Mouse (Mus musculus): ENCODE results near the gene Myh1. TPM values are rescaled to one million over a fixed set of nuclear protein-coding genes. Genes with fewer than 3 reads are reported as not detected.

Gene Myh1
- polyA plus RNA-seq (2012; rRNA removed) = 0.04 and 0.09 TPM in 2 replicates

DNA sequence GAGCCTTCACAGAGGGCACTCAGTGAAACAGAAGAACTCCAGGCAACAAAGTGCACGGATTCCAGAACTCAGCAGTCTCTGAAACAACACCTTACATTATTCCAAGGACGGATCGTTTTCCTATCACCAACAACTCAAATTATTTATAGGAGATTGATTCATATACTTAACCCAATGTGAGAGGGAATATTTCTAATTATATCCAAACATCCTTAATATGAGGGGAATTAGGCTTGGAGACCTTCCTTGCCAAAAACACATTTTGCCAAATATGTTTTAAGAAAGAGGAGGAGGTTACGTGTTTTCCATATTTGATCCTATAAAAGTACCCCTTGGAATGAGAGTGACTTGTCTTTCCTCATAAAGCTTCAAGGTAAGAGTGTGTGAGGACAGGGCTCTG lies at the start of gene Myh1:
TSS of gene Myh1 (plus strand) at position 301 of the 400 bp plus-strand sequence.
- Histone ChIP-seq H3K27ac (ENCODE audit: control insufficient read depth, insufficient read depth, low read length) (no peak within 1 kb of the TSS), H3K27me3 (ENCODE audit: control insufficient read depth, insufficient read depth, low read length) (no peaks in the 10 kb centered on the region), H3K4me3 (ENCODE audit: control insufficient read depth, insufficient read depth, low read length) (no peak within 1 kb of the TSS), H3K36me3 (ENCODE audit: control insufficient read depth, insufficient read depth, low read length) (no peaks in the 10 kb centered on the region), H3K4me1 (replicated peaks; ENCODE audit: control insufficient read depth, insufficient read depth, low read length) (no peaks in the 10 kb centered on the region)
- no peak for DNase-seq
- WGBS = 88% methylated on average over 4 of the region's 4 CpGs
- no peak for TF ChIP-seq CTCF (IDR thresholded peaks at IDR 0.05; ENCODE audit: borderline replicate concordance, control insufficient read depth, extremely low read depth, insufficient read depth, low read length, poor library complexity)
- no peak for TF ChIP-seq POLR2A (IDR thresholded peaks at IDR 0.05; ENCODE audit: control insufficient read depth, extremely low read depth, insufficient read depth, low read length, poor library complexity)

DNA sequence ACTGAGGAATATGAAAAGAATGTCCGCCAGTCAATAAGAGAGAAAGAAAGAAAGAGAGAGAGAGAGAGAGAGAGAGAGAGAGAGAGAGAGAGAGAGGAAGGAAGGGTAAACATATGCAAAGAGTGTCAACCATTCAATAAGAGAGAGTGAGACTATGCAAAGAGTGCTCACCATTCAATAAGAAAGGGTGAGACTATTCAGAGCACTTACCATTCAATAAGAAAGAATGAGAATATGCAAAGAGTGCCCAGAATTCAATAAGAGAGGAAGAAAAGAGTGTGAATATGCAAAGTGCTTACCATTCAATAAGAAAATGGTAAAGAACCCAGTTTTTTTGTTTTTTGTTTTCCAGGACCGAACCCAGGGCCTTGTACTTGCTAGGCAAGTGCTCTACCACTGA lies 49.6 kb upstream of the Myh1 start:
- H3K4me1 ChIP-seq (replicated peaks; ENCODE audit: control insufficient read depth, insufficient read depth, low read length) = no peaks in the 10 kb centered on the region
- H3K4me3 ChIP-seq (ENCODE audit: control insufficient read depth, insufficient read depth, low read length) = no peak overlapping the region
- TF ChIP-seq POLR2A (IDR thresholded peaks at IDR 0.05; ENCODE audit: control insufficient read depth, extremely low read depth, insufficient read depth, low read length, poor library complexity) (no peak), CTCF (IDR thresholded peaks at IDR 0.05; ENCODE audit: borderline replicate concordance, control insufficient read depth, extremely low read depth, insufficient read depth, low read length, poor library complexity) (no peak)
- no peaks in the 10 kb centered on the region for H3K36me3 ChIP-seq (ENCODE audit: control insufficient read depth, insufficient read depth, low read length)
- 90% methylated on average over 2 of the region's 2 CpGs for WGBS
- DNase-seq = no peak
- H3K27ac ChIP-seq (ENCODE audit: control insufficient read depth, insufficient read depth, low read length) = no peak overlapping the region
- no peaks in the 10 kb centered on the region for H3K27me3 ChIP-seq (ENCODE audit: control insufficient read depth, insufficient read depth, low read length)

DNA sequence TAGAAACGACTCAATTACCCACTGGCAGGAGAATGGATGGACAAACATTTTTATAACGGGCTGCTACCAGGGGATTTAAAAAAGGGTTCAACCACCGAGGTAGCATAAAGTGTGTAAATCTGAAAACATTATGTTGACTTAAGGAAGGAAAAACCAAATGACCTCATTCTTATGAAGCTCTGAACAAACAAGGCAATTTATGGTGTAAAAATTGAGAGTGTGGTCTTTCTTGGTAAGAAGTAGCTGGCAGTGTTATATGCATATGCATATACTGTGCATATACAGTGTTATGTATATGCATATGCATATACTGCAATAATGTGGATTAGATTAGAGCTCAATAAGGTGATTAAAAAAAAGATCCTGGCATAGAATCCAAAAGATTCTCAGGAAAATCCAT lies 48.7 kb upstream of the Myh1 start:
- H3K4me1 ChIP-seq (replicated peaks; ENCODE audit: control insufficient read depth, insufficient read depth, low read length) = no peaks in the 10 kb centered on the region
- DNase-seq = no peak
- no peak for TF ChIP-seq POLR2A (IDR thresholded peaks at IDR 0.05; ENCODE audit: control insufficient read depth, extremely low read depth, insufficient read depth, low read length, poor library complexity)
- no peak for TF ChIP-seq CTCF (IDR thresholded peaks at IDR 0.05; ENCODE audit: borderline replicate concordance, control insufficient read depth, extremely low read depth, insufficient read depth, low read length, poor library complexity)
- H3K36me3 ChIP-seq (ENCODE audit: control insufficient read depth, insufficient read depth, low read length) = no peaks in the 10 kb centered on the region
- H3K27me3 ChIP-seq (ENCODE audit: control insufficient read depth, insufficient read depth, low read length) = no peaks in the 10 kb centered on the region
- WGBS = 82% methylated on average over 3 of the region's 3 CpGs
- no peak overlapping the region for H3K27ac ChIP-seq (ENCODE audit: control insufficient read depth, insufficient read depth, low read length)
- no peak overlapping the region for H3K4me3 ChIP-seq (ENCODE audit: control insufficient read depth, insufficient read depth, low read length)

DNA sequence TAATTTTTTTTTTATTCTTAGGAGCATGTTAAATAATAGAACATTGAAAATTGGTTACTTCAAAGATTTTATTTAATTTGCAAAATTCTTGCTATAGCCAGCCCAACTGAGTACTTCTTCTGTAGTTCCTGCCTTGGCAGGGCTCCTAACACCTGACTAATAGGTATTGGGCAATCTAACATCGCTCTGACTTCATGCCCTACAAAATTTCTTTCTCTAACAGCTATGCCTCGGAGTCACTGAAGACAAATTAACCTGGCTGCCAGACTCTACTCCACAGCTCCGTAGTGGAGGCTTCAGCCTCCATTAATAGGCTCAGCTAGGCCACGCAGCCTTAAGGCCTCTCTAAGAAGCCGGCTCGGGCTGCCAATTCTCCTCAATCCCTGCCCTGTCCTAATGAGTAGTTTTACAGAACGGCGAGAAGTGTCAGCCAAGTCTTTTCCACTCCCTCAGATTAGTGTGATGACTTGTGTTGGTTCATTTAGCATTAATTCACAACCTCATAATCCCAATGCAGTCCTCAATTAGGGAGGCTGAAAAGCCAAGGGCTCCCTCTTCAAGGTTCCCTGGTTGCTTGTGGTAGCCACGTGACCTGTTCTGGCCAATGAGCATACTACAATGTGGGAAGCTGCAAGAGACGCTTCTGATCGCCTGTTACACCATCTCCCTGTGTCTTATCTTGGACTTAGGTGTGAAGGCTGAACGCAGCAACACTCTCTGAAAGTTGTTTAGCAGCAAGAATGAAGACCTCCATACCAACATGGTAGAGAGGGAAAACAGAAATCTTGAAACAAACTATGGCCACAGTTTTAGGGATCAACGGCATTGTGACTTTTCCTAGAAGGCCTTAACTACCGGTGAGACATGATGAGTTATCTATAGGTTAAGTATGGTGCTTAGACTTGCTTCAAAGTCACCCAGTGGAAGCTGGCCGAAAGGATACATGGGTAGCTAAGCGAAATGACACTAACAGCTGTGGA lies 47.9 kb upstream of the Myh1 start:
- no peak for TF ChIP-seq CTCF (IDR thresholded peaks at IDR 0.05; ENCODE audit: borderline replicate concordance, control insufficient read depth, extremely low read depth, insufficient read depth, low read length, poor library complexity)
- TF ChIP-seq POLR2A (IDR thresholded peaks at IDR 0.05; ENCODE audit: control insufficient read depth, extremely low read depth, insufficient read depth, low read length, poor library complexity) = no peak

DNA sequence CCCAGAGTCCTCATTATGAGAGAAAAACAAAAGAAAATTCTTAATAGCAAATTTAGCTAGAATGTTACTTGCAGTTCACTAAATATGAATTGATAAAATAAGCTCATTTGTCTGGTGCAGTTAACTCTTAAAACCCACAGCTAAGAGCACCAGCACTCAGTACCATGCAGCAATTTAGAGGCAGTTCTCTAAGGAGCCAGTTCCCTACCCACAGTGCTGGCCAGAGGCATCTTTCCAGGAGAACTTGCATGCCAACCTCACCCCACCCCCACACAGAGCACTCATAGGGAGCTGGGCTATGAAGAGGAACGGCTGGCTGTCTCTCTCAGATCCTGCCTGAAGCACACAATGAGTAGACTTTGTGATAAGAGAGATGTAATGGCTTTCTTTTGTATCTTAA lies 46.7 kb upstream of the Myh1 start:
- H3K36me3 ChIP-seq (ENCODE audit: control insufficient read depth, insufficient read depth, low read length) = no peaks in the 10 kb centered on the region
- no peak for DNase-seq
- 50% methylated on average over 1 of the region's 1 CpGs for WGBS

More for the DNA sequence above, 47.9 kb upstream of the Myh1 start:
- no peak overlapping the region for H3K27ac ChIP-seq (ENCODE audit: control insufficient read depth, insufficient read depth, low read length)
- H3K27me3 ChIP-seq (ENCODE audit: control insufficient read depth, insufficient read depth, low read length) = no peaks in the 10 kb centered on the region
- no peaks in the 10 kb centered on the region for H3K36me3 ChIP-seq (ENCODE audit: control insufficient read depth, insufficient read depth, low read length)
- H3K4me3 ChIP-seq (ENCODE audit: control insufficient read depth, insufficient read depth, low read length) = no peak overlapping the region
- WGBS = 93% methylated on average over 16 of the region's 16 CpGs
- DNase-seq = no peak
- H3K4me1 ChIP-seq (replicated peaks; ENCODE audit: control insufficient read depth, insufficient read depth, low read length) = no peaks in the 10 kb centered on the region

DNA sequence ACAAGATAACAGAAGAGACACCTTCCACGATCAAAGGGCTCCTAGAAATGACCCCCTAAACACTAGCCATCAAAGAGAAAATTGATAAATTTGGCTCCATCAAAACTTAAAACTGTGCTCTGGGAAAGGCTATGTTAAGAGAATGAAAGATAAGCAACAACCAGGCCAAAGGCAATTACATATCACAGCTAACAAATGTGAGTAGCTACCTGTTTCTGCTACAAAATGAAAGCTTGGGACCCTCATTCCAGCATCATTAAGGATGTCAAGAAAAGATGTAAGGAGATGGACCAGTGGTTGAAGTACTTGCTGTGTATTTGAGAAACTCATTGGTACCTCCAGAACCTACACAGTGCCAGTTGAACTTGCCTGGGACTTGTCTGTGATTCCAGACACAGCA lies 46.0 kb upstream of the Myh1 start:
- Histone ChIP-seq H3K27me3 (ENCODE audit: control insufficient read depth, insufficient read depth, low read length) (no peaks in the 10 kb centered on the region), H3K4me3 (ENCODE audit: control insufficient read depth, insufficient read depth, low read length) (no peak overlapping the region), H3K4me1 (replicated peaks; ENCODE audit: control insufficient read depth, insufficient read depth, low read length) (no peaks in the 10 kb centered on the region), H3K36me3 (ENCODE audit: control insufficient read depth, insufficient read depth, low read length) (no peaks in the 10 kb centered on the region), H3K27ac (ENCODE audit: control insufficient read depth, insufficient read depth, low read length) (no peak overlapping the region)
- WGBS = 83% methylated on average over 1 of the region's 1 CpGs
- TF ChIP-seq POLR2A (IDR thresholded peaks at IDR 0.05; ENCODE audit: control insufficient read depth, extremely low read depth, insufficient read depth, low read length, poor library complexity) = no peak
- TF ChIP-seq CTCF (IDR thresholded peaks at IDR 0.05; ENCODE audit: borderline replicate concordance, control insufficient read depth, extremely low read depth, insufficient read depth, low read length, poor library complexity) = no peak
- no peak for DNase-seq

More for the DNA sequence above, 46.7 kb upstream of the Myh1 start:
- Histone ChIP-seq H3K4me1 (replicated peaks; ENCODE audit: control insufficient read depth, insufficient read depth, low read length) (no peaks in the 10 kb centered on the region), H3K27me3 (ENCODE audit: control insufficient read depth, insufficient read depth, low read length) (no peaks in the 10 kb centered on the region), H3K4me3 (ENCODE audit: control insufficient read depth, insufficient read depth, low read length) (no peak overlapping the region), H3K27ac (ENCODE audit: control insufficient read depth, insufficient read depth, low read length) (no peak overlapping the region)
- no peak for TF ChIP-seq CTCF (IDR thresholded peaks at IDR 0.05; ENCODE audit: borderline replicate concordance, control insufficient read depth, extremely low read depth, insufficient read depth, low read length, poor library complexity)
- no peak for TF ChIP-seq POLR2A (IDR thresholded peaks at IDR 0.05; ENCODE audit: control insufficient read depth, extremely low read depth, insufficient read depth, low read length, poor library complexity)

All from thymus, adult 2 months (tissue).